Mouse (Mus musculus) mammary gland, adult 2 months (tissue): ENCODE data around the gene Uimc1. TPM values are rescaled to one million over a fixed set of nuclear protein-coding genes. Genes with fewer than 3 reads are reported as not detected.

Source experiments
- polyA plus RNA-seq: library from polyadenylated mRNA; depleted of rRNA; stranded (reverse); fragments of >200 nt; gene quantifications from 2 replicates; pipeline ENCODE4 v1.2.3, GENCODE M21; 2012; ENCODE audit warnings: low replicate concordance; rRNA removed

Uimc1 gene
- 2.8 and 7.7 TPM in 2 replicates for polyA plus RNA-seq

DNA sequence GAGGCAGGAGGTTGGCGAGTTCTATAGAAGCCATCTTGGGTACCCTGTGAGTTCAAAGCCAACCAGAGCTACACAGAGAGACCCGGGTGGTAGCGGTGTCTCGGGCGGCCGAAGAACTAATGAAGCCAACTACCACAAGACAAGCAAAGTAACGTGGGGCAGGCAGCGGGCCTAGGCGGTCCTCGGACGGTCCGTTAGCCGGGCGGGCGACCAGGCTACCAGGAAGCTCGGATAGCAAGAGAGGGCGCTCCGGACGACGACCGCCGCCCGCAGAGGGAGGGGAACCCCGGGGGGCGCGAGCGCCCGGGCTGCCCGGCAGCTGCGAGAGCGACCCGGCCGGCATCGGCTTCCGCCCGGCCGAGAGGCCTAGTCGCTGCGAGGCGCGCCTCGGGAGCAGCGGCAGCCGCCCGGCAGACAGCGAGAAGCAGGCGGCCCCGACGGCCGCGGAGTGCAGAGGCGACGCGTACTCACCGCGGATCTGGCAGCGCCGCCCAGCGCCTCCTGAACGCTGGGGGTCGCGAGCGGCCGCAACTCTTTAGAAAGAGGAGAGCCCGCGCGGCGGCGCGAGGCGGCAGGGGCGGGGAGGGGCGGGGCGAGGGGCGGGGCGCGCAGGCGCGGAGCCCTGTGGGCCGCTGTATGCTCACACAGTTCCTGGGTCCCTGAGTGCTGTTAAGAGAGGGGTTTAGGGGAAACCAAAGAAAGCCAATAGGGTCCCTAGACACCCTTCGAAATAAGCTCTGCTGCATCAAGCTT is at the start of gene Uimc1:
TSS of gene Uimc1 (minus strand) at position 575 of the 753 bp plus-strand sequence.

DNA sequence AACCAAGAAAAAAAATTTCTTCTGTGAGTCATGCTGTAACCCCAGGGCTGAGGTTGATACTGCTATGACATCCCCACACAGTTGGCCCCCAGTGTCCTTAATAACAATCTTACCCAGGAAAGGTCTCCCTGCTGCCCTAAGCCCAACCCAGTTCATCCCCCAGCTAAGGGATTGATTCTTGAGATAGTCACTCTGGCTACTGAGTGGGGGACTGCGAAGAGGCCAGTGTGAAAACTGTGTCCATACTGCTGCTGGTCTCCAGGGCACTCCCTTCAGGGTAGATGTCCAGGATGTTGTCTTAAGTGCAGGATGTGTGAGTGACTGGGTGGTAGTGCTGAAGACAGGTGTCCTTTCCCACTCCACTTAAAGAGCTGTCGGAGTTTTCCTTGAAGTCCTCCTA is 33.3 kb upstream of the Uimc1 start, which contains the start of gene Gm17617:
TSS of gene Gm17617 (minus strand) at position 101 of the 400 bp plus-strand sequence.

DNA sequence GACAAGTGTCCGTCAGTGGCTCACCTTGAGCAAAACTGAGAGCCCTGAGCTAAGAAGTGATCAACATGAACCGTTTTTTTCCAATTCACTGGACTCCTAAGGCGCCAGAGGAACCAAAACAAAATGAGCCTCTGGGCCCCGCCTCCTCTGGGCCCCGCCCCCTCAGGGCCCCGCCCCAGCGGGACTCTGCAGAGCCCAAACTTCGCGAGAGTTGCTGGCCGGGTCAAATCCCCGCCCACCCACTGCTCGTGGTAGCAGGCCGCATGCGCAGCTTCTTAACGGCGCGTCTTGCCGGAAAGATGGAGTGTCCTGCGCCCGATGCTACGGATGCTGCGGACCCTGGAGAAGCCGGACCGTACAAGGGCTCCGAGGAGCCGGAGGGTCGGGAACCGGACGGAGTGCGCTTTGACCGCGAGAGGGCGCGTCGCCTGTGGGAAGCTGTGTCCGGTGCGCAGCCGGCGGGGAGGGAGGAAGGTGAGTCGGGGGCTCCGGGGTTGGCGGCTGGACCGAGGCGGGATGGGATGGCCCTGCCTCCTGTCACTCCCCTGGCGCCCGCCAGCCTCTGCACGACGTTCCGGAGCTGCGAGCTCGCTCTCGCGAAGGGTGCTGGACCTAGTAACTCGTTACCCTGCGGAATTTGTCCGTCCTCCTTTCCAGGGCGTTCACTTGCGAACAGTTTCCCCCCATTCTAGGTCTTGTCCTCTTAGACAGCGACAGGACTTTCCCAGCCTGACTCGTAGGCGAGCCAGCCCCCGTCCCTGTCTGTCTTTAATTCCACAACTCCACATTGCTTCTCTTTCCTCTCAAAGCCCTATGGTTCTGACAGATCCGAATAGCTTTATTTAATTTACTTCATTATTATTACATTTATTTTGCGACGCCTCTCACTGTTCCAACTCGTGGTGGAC is 5.2 kb upstream of the Uimc1 start, which contains the start of gene Zfp346:
TSS of gene Zfp346 (plus strand) at position 267 of the 908 bp plus-strand sequence.

DNA sequence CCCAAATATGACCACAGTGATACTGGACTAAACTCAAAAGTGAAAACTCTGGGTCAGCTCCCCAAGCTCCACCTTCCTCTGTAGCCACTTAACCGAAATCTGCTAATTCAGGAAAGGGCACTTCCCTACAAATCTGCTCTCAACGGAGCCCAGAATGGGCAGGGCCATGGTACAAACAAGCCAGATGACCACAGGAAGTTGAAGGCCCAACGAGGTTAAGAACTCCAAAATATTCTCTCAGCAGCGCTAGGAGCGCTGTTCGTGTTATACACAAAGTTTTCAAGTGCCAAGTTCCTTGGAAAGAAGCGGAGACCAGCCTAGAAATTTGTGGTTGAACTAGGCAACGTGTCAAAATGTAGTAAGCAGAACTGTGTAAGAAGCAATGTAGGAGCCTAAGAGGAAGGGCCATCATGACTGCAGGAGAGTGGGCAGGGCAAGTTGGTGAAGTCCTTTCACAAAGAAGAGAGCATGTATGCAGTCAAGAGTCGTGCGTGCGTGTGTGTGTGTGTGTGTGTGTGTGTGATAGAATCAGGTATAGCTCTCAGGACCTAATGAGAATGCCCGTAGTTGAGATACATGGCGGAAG is 78.8 kb downstream of the Uimc1 start, which contains the start of gene Hk3:
TSS of gene Hk3 (minus strand) at position 192 of the 586 bp plus-strand sequence.

Other genes starting within 250 kb of the Uimc1 start
- 21.5 and 50.7 TPM in 2 replicates for gene Unc5a, start 150.9 kb downstream of the Uimc1 start, polyA plus RNA-seq
- 5.9 and 6.2 TPM in 2 replicates for gene Hk3, start 78.9 kb downstream of the Uimc1 start, polyA plus RNA-seq
- 12.7 and 16.3 TPM in 2 replicates for gene Zfp346, start 5.0 kb upstream of the Uimc1 start, polyA plus RNA-seq
- not detected in 2 replicates for gene Gm17617, start 33.2 kb upstream of the Uimc1 start, polyA plus RNA-seq
- gene Fgfr4, start 52.3 kb upstream of the Uimc1 start, polyA plus RNA-seq, result 0.84 and 2.9 TPM in 2 replicates
- gene Nsd1, start 109.5 kb upstream of the Uimc1 start, polyA plus RNA-seq, result 19.0 and 27.2 TPM in 2 replicates
- 248 and 369 TPM in 2 replicates for gene Prelid1, start 220.2 kb upstream of the Uimc1 start, polyA plus RNA-seq
- gene Rab24, start 221.6 kb upstream of the Uimc1 start, polyA plus RNA-seq, result 65.1 and 67.8 TPM in 2 replicates
- 2.5 and 5.3 TPM in 2 replicates for gene Mxd3, start 229.5 kb upstream of the Uimc1 start, polyA plus RNA-seq